Mouse (Mus musculus): ENCODE results near the gene Cers5. TPM values are rescaled to one million over a fixed set of nuclear protein-coding genes. Genes with fewer than 3 reads are reported as not detected.
A peak's percentile ranks its signal among the peaks of the same experiment; 100 is the strongest.

Cers5 gene
- polyA plus RNA-seq, 1 experiment from 2014 or later, result 58.4 TPM

DNA sequence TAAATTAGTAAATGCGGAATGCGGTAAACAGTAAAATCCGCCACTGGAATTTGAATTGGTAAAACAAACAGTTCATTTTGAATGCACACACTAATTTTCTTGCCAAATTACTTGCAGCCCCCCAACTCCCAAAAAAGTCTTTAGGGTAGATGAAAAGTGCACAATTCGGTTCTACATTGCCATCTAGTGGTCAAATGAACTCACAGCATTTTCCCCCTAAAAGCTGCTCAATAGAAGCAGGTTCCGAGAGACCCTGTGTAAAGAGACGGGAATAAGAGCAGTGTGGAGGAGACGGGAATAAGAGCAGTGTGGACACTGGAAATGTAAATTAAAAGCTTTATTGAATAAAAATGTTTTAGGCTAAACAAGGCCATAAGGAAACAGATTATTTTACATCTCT lies 5.5 kb upstream of the Cers5 start:
- Histone ChIP-seq H3K4me3 (replicated peaks) (no peak overlapping the region), H3K27ac (no peak overlapping the region), H3K9me3 (no peaks in the 10 kb centered on the region), H3K36me3 (peaks cover 12% of the 10 kb centered on the region), H3K4me1 (replicated peaks) (no peaks in the 10 kb centered on the region), H3K27me3 (no peaks in the 10 kb centered on the region), H3K9ac (replicated peaks) (no peak overlapping the region), H3K4me2 (replicated peaks) (no peak overlapping the region)
- 0 out of 2 replicates have a peak, but pooled peaks have one; percentile 56 for ATAC-seq
- WGBS, result 25% methylated on average over 7 of the region's 7 CpGs

DNA sequence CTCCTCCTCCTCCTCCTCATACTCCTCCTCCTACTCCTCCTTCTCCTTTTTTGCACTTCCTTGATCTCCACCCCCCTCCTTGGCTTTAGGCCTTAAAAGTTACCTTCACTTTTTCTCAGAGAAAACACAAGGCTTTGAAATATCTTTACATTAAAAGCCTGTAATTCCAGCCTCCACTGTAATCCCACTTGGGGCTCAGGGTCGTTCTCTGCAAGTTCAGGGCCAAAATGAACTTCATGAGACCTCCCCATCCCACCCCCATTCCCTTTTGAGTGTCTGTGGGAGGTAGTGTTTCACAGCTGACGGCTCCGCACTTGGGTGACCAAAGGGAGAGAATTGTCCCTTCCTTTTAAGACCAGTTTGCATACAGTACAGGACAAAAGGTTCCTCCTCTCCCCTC lies 240 bp upstream of the Cers5 start:
- H3K4me3 ChIP-seq (replicated peaks), result no peak overlapping the region
- peaks cover 17% of the 10 kb centered on the region for H3K4me1 ChIP-seq (replicated peaks)
- no peak overlapping the region for H3K9ac ChIP-seq (replicated peaks)
- H3K9me3 ChIP-seq, result no peaks in the 10 kb centered on the region
- no peak overlapping the region for H3K4me2 ChIP-seq (replicated peaks)
- H3K36me3 ChIP-seq, result no peaks in the 10 kb centered on the region
- 33% methylated on average over 3 of the region's 3 CpGs for WGBS
- ATAC-seq, result no peak
- H3K27me3 ChIP-seq, result no peaks in the 10 kb centered on the region
- no peak overlapping the region for H3K27ac ChIP-seq

- no peaks in the 10 kb centered on the region for H3K27me3 ChIP-seq
- 0% methylated on average over 30 of the region's 41 CpGs for WGBS
- no peaks in the 10 kb centered on the region for H3K36me3 ChIP-seq
- peak overlapping the region; percentile 92 for H3K27ac ChIP-seq
- H3K4me2 ChIP-seq (replicated peaks), result peak overlapping the region; percentile 67
- peak; percentile 94 for ATAC-seq
- H3K9me3 ChIP-seq, result no peaks in the 10 kb centered on the region
- H3K4me3 ChIP-seq (replicated peaks), result peak overlapping the region; percentile 77
- H3K4me1 ChIP-seq (replicated peaks), result peaks cover 22% of the 10 kb centered on the region
- peak overlapping the region; percentile 90 for H3K9ac ChIP-seq (replicated peaks)
Observed at GRCm38 (mm10) chr15:99772277-99772880, 306 bp downstream of the Cers5 start.

DNA sequence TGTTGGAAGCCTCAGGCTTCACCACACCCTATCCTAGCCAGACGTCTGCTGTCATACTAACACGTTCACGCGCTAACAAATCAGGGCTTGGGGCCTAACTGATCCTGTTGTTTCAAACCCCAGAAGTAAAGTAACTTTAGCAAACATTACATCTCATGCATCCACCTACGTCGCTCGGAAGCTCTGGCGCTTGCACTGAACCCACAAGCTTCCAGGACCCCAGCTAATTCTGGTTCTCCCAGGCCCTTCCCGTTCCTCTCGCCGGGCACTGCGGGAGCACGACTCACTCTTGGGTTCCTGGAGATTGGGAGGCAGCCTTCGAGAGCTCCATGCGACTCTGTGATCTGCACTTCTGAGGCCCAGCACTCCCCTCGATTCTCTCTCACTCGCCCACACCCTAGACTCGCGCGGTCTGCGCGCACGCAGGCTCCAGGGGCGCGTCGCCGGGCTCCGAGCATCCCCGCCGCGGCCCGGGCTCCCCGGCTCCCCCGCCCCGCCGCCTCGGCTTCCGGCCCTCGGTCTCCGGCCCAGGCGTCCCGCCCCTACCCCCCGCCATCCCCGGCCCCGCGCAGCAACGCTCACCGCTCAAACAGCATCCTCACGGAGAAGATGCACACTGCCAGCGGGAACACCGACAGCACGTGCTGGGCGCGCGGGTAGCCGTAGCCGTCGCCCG lies 946 bp downstream of the Cers5 start:
- Histone ChIP-seq H3K4me1 (replicated peaks) (peaks cover 22% of the 10 kb centered on the region), H3K27me3 (no peaks in the 10 kb centered on the region), H3K9me3 (no peaks in the 10 kb centered on the region), H3K27ac (peak overlapping the region; percentile 92), H3K9ac (replicated peaks) (peak overlapping the region; percentile 90), H3K36me3 (no peaks in the 10 kb centered on the region), H3K4me2 (replicated peaks) (peak overlapping the region; percentile 67), H3K4me3 (replicated peaks) (peak overlapping the region; percentile 77)
- ATAC-seq, result peak; percentile 79
- under 1% methylated on average over 57 of the region's 59 CpGs for WGBS

- H3K9me3 ChIP-seq, result no peaks in the 10 kb centered on the region
- H3K27me3 ChIP-seq, result no peaks in the 10 kb centered on the region
- peak overlapping the region; percentile 77 for H3K4me3 ChIP-seq (replicated peaks)
- peak overlapping the region; percentile 90 for H3K9ac ChIP-seq (replicated peaks)
- 37% methylated on average over 5 of the region's 5 CpGs for WGBS
- ATAC-seq, result no peak
- no peaks in the 10 kb centered on the region for H3K36me3 ChIP-seq
- peaks cover 22% of the 10 kb centered on the region for H3K4me1 ChIP-seq (replicated peaks)
- H3K27ac ChIP-seq, result no peak overlapping the region
- H3K4me2 ChIP-seq (replicated peaks), result peak overlapping the region; percentile 67
Observed at GRCm38 (mm10) chr15:99771004-99771500, 1.6 kb downstream of the Cers5 start.

GRCm38 (mm10) chr15:99768761-99769160 lies 3.9 kb downstream of the Cers5 start:
- Histone ChIP-seq H3K4me1 (replicated peaks) (peaks cover 22% of the 10 kb centered on the region), H3K27me3 (no peaks in the 10 kb centered on the region), H3K36me3 (peaks cover 10% of the 10 kb centered on the region; the same call in 1 of the 2 replicates), H3K27ac (no peak overlapping the region), H3K4me2 (replicated peaks) (no peak overlapping the region), H3K4me3 (replicated peaks) (no peak overlapping the region), H3K9me3 (no peaks in the 10 kb centered on the region), H3K9ac (replicated peaks) (no peak overlapping the region)
- ATAC-seq, result no peak
- WGBS, result 93% methylated on average over 1 of the region's 1 CpGs

DNA sequence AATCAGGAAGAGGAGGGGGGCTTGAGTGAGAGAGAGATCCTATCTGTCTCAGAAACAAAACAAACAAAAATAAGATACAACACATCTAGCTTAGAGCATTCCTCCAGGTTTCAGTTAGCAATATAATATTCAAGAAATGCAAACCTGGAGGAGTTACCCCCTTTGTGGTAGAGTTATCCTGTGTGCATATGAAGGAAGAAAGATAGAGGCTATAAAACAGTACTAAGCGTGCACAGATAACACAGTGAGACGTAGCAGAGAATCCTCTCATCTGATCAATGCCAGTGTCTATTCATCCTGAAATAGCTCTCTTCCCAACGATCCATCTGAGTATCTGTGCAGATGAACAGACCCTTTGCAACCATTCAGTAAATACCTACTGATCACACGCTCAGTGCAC lies 5.2 kb downstream of the Cers5 start:
- Histone ChIP-seq H3K4me1 (replicated peaks) (peaks cover 22% of the 10 kb centered on the region), H3K36me3 (peaks cover 12% of the 10 kb centered on the region; the same call in 1 of the 2 replicates), H3K27ac (no peak overlapping the region), H3K27me3 (no peaks in the 10 kb centered on the region), H3K4me3 (replicated peaks) (no peak overlapping the region), H3K9ac (replicated peaks) (no peak overlapping the region), H3K4me2 (replicated peaks) (no peak overlapping the region), H3K9me3 (no peaks in the 10 kb centered on the region)
- ATAC-seq, result no peak
- WGBS, result 87% methylated on average over 4 of the region's 4 CpGs

- 88% methylated on average over 3 of the region's 3 CpGs for WGBS
- no peak for ATAC-seq
- Histone ChIP-seq H3K4me1 (replicated peaks) (no peaks in the 10 kb centered on the region), H3K27me3 (no peaks in the 10 kb centered on the region), H3K9me3 (no peaks in the 10 kb centered on the region), H3K4me3 (replicated peaks) (no peak overlapping the region), H3K9ac (replicated peaks) (no peak overlapping the region), H3K27ac (no peak overlapping the region), H3K4me2 (replicated peaks) (no peak overlapping the region), H3K36me3 (0 out of 2 replicates have a peak, but pooled peaks cover 8% of the 10 kb centered on the region)
Observed at GRCm38 (mm10) chr15:99754204-99754603, 18.5 kb downstream of the Cers5 start.

GRCm38 (mm10) chr15:99740229-99740628 lies 32.5 kb downstream of the Cers5 start:
- over 99% methylated on average over 4 of the region's 4 CpGs for WGBS
- Histone ChIP-seq H3K9me3 (no peaks in the 10 kb centered on the region), H3K4me2 (replicated peaks) (no peak overlapping the region), H3K36me3 (peaks cover 93% of the 10 kb centered on the region), H3K4me1 (replicated peaks) (no peaks in the 10 kb centered on the region), H3K4me3 (replicated peaks) (no peak overlapping the region), H3K27ac (no peak overlapping the region), H3K27me3 (no peaks in the 10 kb centered on the region), H3K9ac (replicated peaks) (no peak overlapping the region)
- ATAC-seq, result no peak

GRCm38 (mm10) chr15:99736675-99737074 lies 36.0 kb downstream of the Cers5 start:
- Histone ChIP-seq H3K27me3 (no peaks in the 10 kb centered on the region), H3K27ac (no peak overlapping the region), H3K9me3 (no peaks in the 10 kb centered on the region), H3K9ac (replicated peaks) (no peak overlapping the region), H3K36me3 (peaks cover 90% of the 10 kb centered on the region), H3K4me2 (replicated peaks) (no peak overlapping the region), H3K4me3 (replicated peaks) (no peak overlapping the region), H3K4me1 (replicated peaks) (no peaks in the 10 kb centered on the region)
- WGBS, result 90% methylated on average over 11 of the region's 11 CpGs
- no peak for ATAC-seq

GRCm38 (mm10) chr15:99735631-99736030 lies 37.1 kb downstream of the Cers5 start:
- Histone ChIP-seq H3K27ac (no peak overlapping the region), H3K9ac (replicated peaks) (no peak overlapping the region), H3K4me1 (replicated peaks) (no peaks in the 10 kb centered on the region), H3K27me3 (no peaks in the 10 kb centered on the region), H3K4me2 (replicated peaks) (no peak overlapping the region), H3K9me3 (no peaks in the 10 kb centered on the region), H3K36me3 (peaks cover 84% of the 10 kb centered on the region), H3K4me3 (replicated peaks) (no peak overlapping the region)
- ATAC-seq, result no peak
- 91% methylated on average over 2 of the region's 2 CpGs for WGBS

- Histone ChIP-seq H3K27me3 (no peaks in the 10 kb centered on the region), H3K27ac (no peak overlapping the region), H3K36me3 (peaks cover 72% of the 10 kb centered on the region), H3K4me1 (replicated peaks) (no peaks in the 10 kb centered on the region), H3K4me2 (replicated peaks) (no peak overlapping the region), H3K9me3 (no peaks in the 10 kb centered on the region), H3K4me3 (replicated peaks) (no peak overlapping the region), H3K9ac (replicated peaks) (no peak overlapping the region)
- 95% methylated on average over 5 of the region's 5 CpGs for WGBS
- ATAC-seq, result no peak
Observed at GRCm38 (mm10) chr15:99733186-99733585, 39.5 kb downstream of the Cers5 start.

Measured in midbrain, embryonic 13.5 days (tissue).